Mouse (Mus musculus) myocyte (in vitro differentiated cells): Measurements from ENCODE around the gene Tssk4. TPM values are rescaled to one million over a fixed set of nuclear protein-coding genes. Genes with fewer than 3 reads are reported as not detected.

Experiments
- H3K27me3 ChIP-seq: one replicate; pipeline ENCODE4 v1.6.1; 2011; ENCODE audit not compliant: control insufficient read depth, insufficient read depth, insufficient read length
- H3K36me3 ChIP-seq: one replicate; pipeline ENCODE4 v1.6.1; 2011; ENCODE audit not compliant: control insufficient read depth, insufficient read depth
- H3K4me2 ChIP-seq: one replicate; pipeline ENCODE4 v1.6.1; 2011; ENCODE audit warnings: low read depth, control low read depth
- H3K4me3 ChIP-seq: one replicate; pipeline ENCODE4 v1.5.1; 2011; ENCODE audit warnings: mild to moderate bottlenecking, control low read depth, moderate library complexity
- H3K79me2 ChIP-seq: one replicate; pipeline ENCODE4 v1.6.1; 2011; ENCODE audit not compliant: control insufficient read depth, insufficient read depth
- H3ac ChIP-seq: one replicate; pipeline ENCODE4 v1.6.1; 2011; ENCODE audit not compliant: control insufficient read depth, insufficient read length
- CEBPB ChIP-seq: IDR thresholded peaks from 2 replicates; pipeline ENCODE4 v1.6.1; 2011; ENCODE audit warnings: mild to moderate bottlenecking, moderate library complexity; ENCODE audit not compliant: poor library complexity, insufficient read depth, severe bottlenecking
- E2F4 ChIP-seq: IDR thresholded peaks from one replicate; pipeline ENCODE4 v1.6.1; 2011; ENCODE audit warnings: mild to moderate bottlenecking, control low read depth, moderate library complexity; ENCODE audit not compliant: insufficient read depth
- MAX ChIP-seq: IDR thresholded peaks from one replicate; pipeline ENCODE4 v1.6.1; 2011; ENCODE audit warnings: low read depth, mild to moderate bottlenecking, control low read depth
- MYOD1 ChIP-seq, 3 experiments: IDR thresholded peaks; one replicate each; pipeline ENCODE4 v1.6.1; 2011; ENCODE audit warnings: control low read depth in 2 of 3, low read depth in 2 of 3, mild to moderate bottlenecking in 2 of 3, moderate library complexity in 1 of 3; ENCODE audit not compliant: insufficient read length in 2 of 3, control insufficient read depth in 1 of 3
- MYOG ChIP-seq, 3 experiments: IDR thresholded peaks; one replicate each; pipeline ENCODE4 v1.6.1; 2011; ENCODE audit warnings: control low read depth in 2 of 3, low read depth in 2 of 3, mild to moderate bottlenecking in 2 of 3; ENCODE audit not compliant: insufficient read length in 2 of 3, control insufficient read depth in 1 of 3, insufficient read depth in 1 of 3
- POLR2A ChIP-seq: IDR thresholded peaks from one replicate; pipeline ENCODE4 v1.6.1; 2011; ENCODE audit warnings: low read depth, mild to moderate bottlenecking, control low read depth, moderate library complexity; ENCODE audit not compliant: insufficient read length
- POLR2AphosphoS2 ChIP-seq: IDR thresholded peaks from one replicate; pipeline ENCODE4 v1.6.1; 2011; ENCODE audit warnings: low read depth, control low read depth; ENCODE audit not compliant: insufficient read length
- REST ChIP-seq: IDR thresholded peaks from one replicate; pipeline ENCODE4 v1.6.1; 2011; ENCODE audit warnings: mild to moderate bottlenecking, control low read depth, moderate library complexity; ENCODE audit not compliant: insufficient read depth, insufficient read length
- SRF ChIP-seq: IDR thresholded peaks from one replicate; pipeline ENCODE4 v1.6.1; 2011; ENCODE audit warnings: low read depth; ENCODE audit not compliant: control insufficient read depth, insufficient read length
- TCF12 ChIP-seq: IDR thresholded peaks from one replicate; pipeline ENCODE4 v1.6.1; 2011; ENCODE audit warnings: mild to moderate bottlenecking, control low read depth; ENCODE audit not compliant: poor library complexity, insufficient read depth, severe bottlenecking
- TCF3 ChIP-seq: IDR thresholded peaks from one replicate; pipeline ENCODE4 v1.6.1; 2011; ENCODE audit warnings: low read depth, control low read depth; ENCODE audit not compliant: insufficient read length
- USF1 ChIP-seq: IDR thresholded peaks from one replicate; pipeline ENCODE4 v1.6.1; 2011; ENCODE audit warnings: low read depth, mild to moderate bottlenecking, control low read depth, moderate library complexity
- polyA plus RNA-seq: library from polyadenylated mRNA; unstranded; fragments of >200 nt; fragmentation: generic; extraction: Trizol; gene quantifications from one replicate; pipeline ENCODE4 v1.2.1, GENCODE M21; 2012; ENCODE audit warnings: missing spikeins

The Tssk4 gene
- polyA plus RNA-seq, 1 experiment, result 0.18 TPM

DNA sequence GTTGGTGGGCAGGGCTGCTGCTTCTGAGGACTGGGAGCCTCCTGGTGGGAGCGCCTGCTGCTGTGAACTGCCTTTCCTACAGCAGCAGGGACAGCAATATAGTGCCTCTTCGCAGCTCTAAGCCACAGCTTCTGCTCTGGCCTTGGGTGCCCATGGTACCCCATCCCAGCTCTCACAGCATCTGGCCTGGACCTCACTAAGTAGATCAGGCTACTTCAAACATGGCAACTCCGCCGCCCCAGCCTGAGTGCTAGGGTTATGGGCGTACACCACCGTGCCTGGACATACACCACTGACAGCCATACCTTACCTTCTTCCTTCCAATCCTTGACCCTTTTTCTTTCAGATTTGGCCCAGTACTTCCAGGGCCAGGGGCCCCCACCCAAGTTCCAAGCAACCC, 41.6 kb upstream of the Tssk4 start:
- Histone ChIP-seq H3K36me3 (peaks cover 17% of the 10 kb centered on the region), H3K79me2 (no peaks in the 10 kb centered on the region), H3K4me3 (no peak overlapping the region), H3K4me2 (no peak overlapping the region), H3ac (no peak overlapping the region), H3K27me3 (no peaks in the 10 kb centered on the region)
- TF ChIP-seq POLR2AphosphoS2, result no peak
- TF ChIP-seq MYOD1 (IDR thresholded peaks at IDR 0.05; ENCODE audit: control insufficient read depth in 1 of 3, insufficient read length in 2 of 3, low read depth in 2 of 3), result no peak
- no peak for TF ChIP-seq REST
- TF ChIP-seq MYOG (IDR thresholded peaks at IDR 0.05; ENCODE audit: control insufficient read depth in 1 of 3, insufficient read depth in 1 of 3, insufficient read length in 2 of 3, low read depth in 2 of 3), result no peak
- no peak for TF ChIP-seq E2F4
- no peak for TF ChIP-seq SRF
- no peak for TF ChIP-seq TCF12
- no peak for TF ChIP-seq USF1
- TF ChIP-seq POLR2A, result no peak
- TF ChIP-seq TCF3, result no peak
- no peak for TF ChIP-seq MAX

- no peaks in the 10 kb centered on the region for H3K79me2 ChIP-seq
- H3K27me3 ChIP-seq, result no peaks in the 10 kb centered on the region
- TF ChIP-seq SRF (no peak), MAX (no peak), CEBPB (no peak), TCF3 (no peak), USF1 (no peak), MYOD1 (IDR thresholded peaks at IDR 0.05; ENCODE audit: control insufficient read depth in 1 of 3, insufficient read length in 2 of 3, low read depth in 2 of 3) (no peak), TCF12 (no peak)
- no peak overlapping the region for H3ac ChIP-seq
- no peak overlapping the region for H3K4me3 ChIP-seq
- H3K4me2 ChIP-seq, result no peak overlapping the region
- peaks cover 4% of the 10 kb centered on the region for H3K36me3 ChIP-seq
Observed at GRCm38 (mm10) chr14:55613346-55613745, 36.6 kb upstream of the Tssk4 start.

DNA sequence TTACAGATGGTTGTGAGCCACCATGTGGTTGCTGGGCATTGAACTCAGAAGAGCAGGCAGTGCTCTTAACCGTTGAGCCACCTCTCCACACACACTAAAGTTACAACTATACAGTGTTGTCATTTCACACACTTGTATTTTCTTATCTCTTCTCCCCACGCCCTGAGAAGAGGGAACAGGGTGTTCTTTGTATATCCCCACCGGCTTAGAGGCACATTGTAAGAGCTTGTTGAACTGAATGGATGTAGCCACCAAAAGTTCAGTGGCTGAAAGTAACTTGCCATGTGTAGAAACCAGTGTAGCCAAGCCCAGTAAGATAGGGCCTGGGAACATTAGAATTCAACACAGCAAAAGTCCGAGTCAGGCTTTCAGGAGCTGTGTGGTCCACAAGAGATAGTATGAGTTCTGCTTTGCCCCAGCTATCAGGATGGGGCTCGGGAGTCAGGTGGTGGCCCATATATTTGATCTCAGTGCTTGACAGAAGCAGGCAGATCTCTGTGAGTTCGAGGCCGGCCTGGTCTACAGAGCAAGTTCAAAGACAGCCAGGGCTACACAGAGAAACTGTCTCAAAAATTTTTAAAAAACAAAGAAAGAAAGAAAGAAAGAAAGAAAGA, 35.3 kb upstream of the Tssk4 start:
- TF ChIP-seq USF1 (no peak), POLR2A (no peak), TCF12 (no peak), MYOG (IDR thresholded peaks at IDR 0.05; ENCODE audit: control insufficient read depth in 1 of 3, insufficient read depth in 1 of 3, insufficient read length in 2 of 3, low read depth in 2 of 3) (no peak)
- H3K27me3 ChIP-seq, result no peaks in the 10 kb centered on the region
- H3K79me2 ChIP-seq, result no peaks in the 10 kb centered on the region
- no peak overlapping the region for H3ac ChIP-seq
- H3K4me2 ChIP-seq, result no peak overlapping the region
- peaks cover 2% of the 10 kb centered on the region for H3K36me3 ChIP-seq
- no peak overlapping the region for H3K4me3 ChIP-seq

GRCm38 (mm10) chr14:55615876-55616275, 34.1 kb upstream of the Tssk4 start:
- Histone ChIP-seq H3K79me2 (no peaks in the 10 kb centered on the region), H3K27me3 (no peaks in the 10 kb centered on the region), H3ac (no peak overlapping the region), H3K36me3 (no peaks in the 10 kb centered on the region), H3K4me2 (no peak overlapping the region), H3K4me3 (no peak overlapping the region)
- TF ChIP-seq POLR2A, result no peak

DNA sequence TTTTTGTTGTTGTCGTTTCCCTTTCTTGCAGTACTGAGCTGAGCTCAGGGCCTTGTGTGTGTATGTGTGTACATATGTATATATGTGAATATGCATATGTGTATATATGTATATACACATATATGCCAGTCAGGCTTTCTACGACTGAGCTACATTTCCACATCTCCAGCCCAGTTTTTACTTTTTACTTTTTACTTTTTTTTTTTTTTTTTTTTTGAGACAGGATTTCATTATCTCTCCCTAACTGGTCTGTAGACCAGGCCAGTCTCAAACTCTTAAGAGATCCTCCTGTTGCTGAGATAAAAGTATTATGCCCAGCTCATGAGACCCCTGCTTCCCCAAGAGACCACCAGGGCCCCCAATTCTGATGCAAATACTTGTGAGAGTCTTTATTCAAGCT, 33.1 kb upstream of the Tssk4 start:
- Histone ChIP-seq H3K36me3 (no peaks in the 10 kb centered on the region), H3K79me2 (no peaks in the 10 kb centered on the region), H3ac (no peak overlapping the region), H3K27me3 (no peaks in the 10 kb centered on the region), H3K4me3 (no peak overlapping the region), H3K4me2 (no peak overlapping the region)
- TF ChIP-seq CEBPB, result no peak
- no peak for TF ChIP-seq MAX
- TF ChIP-seq TCF3, result no peak
- no peak for TF ChIP-seq TCF12
- no peak for TF ChIP-seq REST
- TF ChIP-seq MYOD1 (IDR thresholded peaks at IDR 0.05; ENCODE audit: control insufficient read depth in 1 of 3, insufficient read length in 2 of 3, low read depth in 2 of 3), result no peak
- TF ChIP-seq USF1, result no peak

DNA sequence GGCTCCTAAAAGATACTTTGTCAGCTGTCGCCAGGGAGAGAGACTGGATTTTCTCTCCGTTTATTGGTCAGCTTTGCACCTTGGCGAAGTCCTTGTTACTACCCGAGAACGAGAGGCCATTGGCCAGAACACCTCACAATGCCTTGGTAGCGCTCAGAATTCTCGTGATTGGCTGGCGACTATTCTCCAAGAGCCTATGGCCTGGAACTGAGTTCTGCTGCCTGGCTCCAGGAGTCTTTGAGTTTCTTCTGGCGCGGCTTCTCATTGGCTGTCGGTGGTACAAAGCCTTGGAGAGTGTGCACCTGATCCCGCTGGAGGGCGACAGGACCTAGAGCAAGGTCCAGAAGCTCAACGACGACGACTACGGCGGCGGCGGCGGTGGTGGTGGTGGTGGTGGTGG, 32.2 kb upstream of the Tssk4 start, which contains the start of gene Rec8:
Gene Rec8, plus strand, starts transcription at position 216 of the 400 bp plus-strand sequence.
- H3K36me3 ChIP-seq, result no peaks in the 10 kb centered on the region
- TF ChIP-seq POLR2A (no peak), MYOD1 (IDR thresholded peaks at IDR 0.05; ENCODE audit: control insufficient read depth in 1 of 3, insufficient read length in 2 of 3, low read depth in 2 of 3) (no peak), SRF (no peak), MAX (no peak)
- H3K4me3 ChIP-seq, result no peak within 1 kb of the TSS
- no peaks in the 10 kb centered on the region for H3K27me3 ChIP-seq
- H3ac ChIP-seq, result no peak within 1 kb of the TSS
- H3K79me2 ChIP-seq, result no peaks in the 10 kb centered on the region
- no peak within 1 kb of the TSS for H3K4me2 ChIP-seq
